Mouse (Mus musculus) activated CD4-positive, CD25-positive, alpha-beta regulatory T cell, adult 4 months (primary cell): Measurements from ENCODE around the gene Gng7. TPM values are rescaled to one million over a fixed set of nuclear protein-coding genes. Genes with fewer than 3 reads are reported as not detected.
"Not testable (repeated sequence)": the region's sequence is repeated elsewhere in the genome, so short reads cannot be mapped to it uniquely, and the experiment has no call there.

Experiments
- ATAC-seq: one replicate; pipeline ENCODE4 v1.8.0; 2017
- polyA plus RNA-seq, 2 experiments: library from polyadenylated mRNA; unstranded; fragments of 100-300 nt; shearing (Covaris generic); gene quantifications; one replicate each; pipeline ENCODE4 v1.2.1; 2017

Gng7 gene
- polyA plus RNA-seq, 2 experiments from 2014 or later = not detected

GRCm38 (mm10) chr10:80994621-80995020 is 20.1 kb downstream of the Gng7 start:
- no peak for ATAC-seq

- no peak for ATAC-seq
These were observed 21.5 kb downstream of the Gng7 start for GRCm38 (mm10) chr10:80993276-80993675.

GRCm38 (mm10) chr10:80991945-80992344 is 22.8 kb downstream of the Gng7 start:
- no peak for ATAC-seq

- ATAC-seq = no peak
These were observed 23.7 kb downstream of the Gng7 start for GRCm38 (mm10) chr10:80991007-80991406.

DNA sequence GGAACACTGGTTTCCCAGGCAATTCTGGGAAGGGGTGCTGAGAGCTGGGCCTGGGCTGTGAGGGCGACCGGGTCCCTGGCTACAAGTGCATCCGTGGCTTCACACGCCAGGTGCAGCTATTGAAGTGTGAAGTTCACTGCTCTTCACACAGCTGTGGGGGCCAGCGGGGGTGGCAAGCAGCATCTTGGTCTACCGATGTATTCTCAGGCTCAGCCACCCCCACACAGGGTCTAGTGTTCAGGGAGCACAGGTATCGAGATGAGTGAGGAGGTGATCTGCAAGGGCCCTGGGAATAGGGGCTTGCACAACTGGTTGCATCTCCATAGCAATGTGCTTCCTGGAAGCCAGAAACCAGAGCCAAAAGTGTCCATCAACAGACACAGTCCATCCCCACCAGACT is 24.3 kb downstream of the Gng7 start:
- no peak for ATAC-seq

GRCm38 (mm10) chr10:80989854-80990253 is 24.9 kb downstream of the Gng7 start:
- ATAC-seq = not testable (repeated sequence)

DNA sequence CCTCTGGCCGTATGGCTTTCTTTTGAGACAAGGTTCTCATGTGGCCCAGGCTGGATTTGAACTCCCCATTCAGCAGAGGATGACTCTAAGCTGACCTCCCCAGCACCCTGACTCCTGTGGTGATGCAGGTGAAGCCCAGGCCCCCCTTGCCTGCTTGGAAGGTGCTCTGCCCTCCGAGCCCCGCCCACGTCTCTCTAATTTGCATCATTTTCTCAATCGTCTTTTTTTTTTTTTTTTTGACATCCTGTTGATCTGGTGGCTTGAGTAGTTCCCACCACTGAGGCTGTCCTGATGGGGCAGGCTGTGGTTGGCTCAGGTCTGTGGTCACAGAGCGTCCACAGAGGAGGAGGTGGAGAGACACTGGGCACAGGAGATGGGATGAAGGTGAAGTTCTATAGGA is 25.3 kb downstream of the Gng7 start:
- ATAC-seq = peak; percentile 35

GRCm38 (mm10) chr10:80987709-80988441 is 26.9 kb downstream of the Gng7 start:
- peak; percentile 39 for ATAC-seq

GRCm38 (mm10) chr10:80986754-80987153 is 28.0 kb downstream of the Gng7 start:
- no peak for ATAC-seq

GRCm38 (mm10) chr10:80985970-80986701 is 28.6 kb downstream of the Gng7 start:
- ATAC-seq = peak; percentile 27

DNA sequence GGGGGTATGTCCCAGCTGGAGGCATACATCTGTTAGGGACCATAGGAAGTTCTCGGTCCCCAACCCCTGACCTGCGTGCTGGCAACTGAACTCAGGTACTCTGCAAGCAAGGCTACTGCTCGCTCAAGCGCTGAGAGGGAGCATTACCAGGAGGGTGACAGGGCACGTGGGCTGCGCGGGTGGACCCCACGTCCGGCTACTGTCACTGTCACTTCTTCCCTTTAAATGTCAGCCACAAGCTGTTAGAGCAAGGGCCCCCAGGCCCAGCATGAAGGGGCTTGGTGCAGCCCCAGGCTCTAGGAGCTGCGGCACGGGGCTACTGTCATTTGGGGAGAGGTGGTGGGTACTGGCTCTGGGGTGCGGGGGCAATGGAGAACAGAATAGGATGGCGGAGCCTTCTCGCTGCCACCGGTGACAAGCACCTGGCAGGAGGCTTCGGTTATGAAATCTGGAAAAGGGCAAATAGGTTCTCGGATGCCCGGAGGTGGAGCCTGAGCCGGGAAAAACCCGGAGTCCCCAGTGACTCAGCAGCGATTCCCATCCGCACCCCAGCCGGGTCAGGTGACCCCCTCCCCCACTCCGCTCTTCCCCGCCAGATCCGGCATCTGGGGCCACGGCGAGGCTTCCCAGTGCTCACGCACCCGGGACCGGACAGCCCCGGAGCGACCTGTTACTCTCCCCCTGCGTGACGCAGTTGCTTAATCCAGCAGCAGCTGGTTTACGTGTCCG is 29.3 kb downstream of the Gng7 start:
- ATAC-seq = peak; percentile 26

- no peak for ATAC-seq
These were observed 30.5 kb downstream of the Gng7 start for GRCm38 (mm10) chr10:80984223-80984622.

DNA sequence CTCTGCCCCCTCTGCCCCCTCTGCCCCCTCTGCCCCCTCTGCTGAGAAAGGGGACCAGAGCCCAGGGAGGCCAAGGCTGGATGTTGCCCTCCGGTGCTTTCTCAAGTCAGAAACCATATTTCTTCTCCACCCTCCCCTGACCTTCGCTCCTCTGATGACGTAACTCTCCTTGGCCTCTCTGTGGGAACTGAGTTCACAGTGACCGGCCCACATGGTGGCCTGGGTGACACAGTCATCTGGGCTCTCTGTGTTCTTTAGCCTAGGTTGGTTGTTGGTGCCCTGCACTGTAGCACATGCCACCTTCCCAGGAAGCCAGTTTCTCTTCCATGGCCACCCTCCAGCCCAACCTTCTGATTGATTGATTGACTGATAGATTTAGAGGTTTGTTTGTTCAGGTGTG is 32.4 kb downstream of the Gng7 start:
- ATAC-seq = no peak

DNA sequence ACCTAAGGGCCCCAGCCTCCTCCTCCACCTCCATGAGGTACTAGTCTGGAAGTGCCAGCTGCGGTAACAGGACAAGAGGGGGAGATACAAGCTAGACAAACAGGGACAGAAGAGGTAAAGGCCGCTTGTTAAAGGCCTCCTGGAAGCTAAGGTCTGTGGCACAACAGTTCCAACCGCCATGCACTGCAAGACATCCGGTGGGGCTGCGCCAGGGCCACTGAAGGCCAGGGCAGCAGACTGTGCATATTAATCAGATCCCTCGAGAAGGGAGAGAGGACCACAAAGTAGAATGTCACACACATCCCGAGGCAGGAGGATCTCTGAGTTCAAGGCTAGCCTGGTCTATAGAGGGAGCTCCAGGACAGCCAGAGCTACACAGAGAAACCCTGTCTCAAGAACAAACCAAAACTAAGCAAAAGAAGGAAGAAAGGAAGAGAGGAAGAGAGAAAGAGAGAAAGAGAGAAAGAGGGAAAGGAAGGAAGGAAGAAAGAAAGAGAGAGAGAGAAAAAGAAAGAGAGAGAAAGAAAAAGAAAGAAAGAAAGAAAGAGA is 33.1 kb downstream of the Gng7 start:
- ATAC-seq = no peak

GRCm38 (mm10) chr10:80975478-80975877 is 39.3 kb downstream of the Gng7 start:
- no peak for ATAC-seq

- ATAC-seq = no peak
These were observed 41.0 kb downstream of the Gng7 start for GRCm38 (mm10) chr10:80973722-80974121.

DNA sequence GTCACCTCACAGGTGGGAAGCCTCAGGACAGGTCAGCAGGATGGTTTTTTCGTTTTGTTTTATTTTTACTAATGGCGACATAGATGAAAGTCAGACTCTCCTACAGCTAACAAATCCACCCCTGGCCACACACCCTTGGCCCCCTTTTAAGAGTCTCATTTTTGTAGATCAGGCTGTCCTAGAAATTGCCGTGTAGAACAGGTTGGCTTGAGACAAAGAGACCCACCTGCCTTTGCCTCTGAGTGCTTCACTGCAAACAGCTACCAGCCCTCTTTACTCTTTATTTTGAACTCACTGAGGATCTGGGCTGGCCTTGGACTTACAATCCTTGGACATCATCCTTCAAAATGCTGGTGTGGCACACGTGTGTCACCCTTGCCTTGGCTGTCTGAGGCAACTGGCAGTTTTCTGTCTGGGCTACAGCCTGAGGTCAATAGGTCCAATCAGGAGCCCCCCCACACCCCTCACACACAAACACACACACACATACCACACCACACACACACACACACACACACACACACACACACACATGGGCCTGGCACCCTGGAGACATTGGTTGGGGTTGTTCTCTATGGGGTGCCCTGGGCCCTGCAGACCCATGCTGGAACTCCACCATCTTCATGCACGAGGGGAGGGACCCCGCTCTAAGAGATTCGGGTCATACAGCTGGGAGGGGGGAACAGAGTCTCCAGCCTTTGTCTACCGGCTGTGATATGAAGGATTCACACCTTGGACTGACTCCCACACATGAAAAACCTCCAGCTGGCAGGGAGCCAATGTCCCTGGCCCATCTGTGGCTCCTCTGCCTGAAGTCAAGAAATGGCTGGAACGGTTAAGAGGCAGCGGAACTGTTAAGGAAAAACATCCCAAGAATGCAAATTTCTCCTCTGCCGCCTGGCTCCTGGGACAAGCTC is 42.4 kb downstream of the Gng7 start:
- no peak for ATAC-seq

DNA sequence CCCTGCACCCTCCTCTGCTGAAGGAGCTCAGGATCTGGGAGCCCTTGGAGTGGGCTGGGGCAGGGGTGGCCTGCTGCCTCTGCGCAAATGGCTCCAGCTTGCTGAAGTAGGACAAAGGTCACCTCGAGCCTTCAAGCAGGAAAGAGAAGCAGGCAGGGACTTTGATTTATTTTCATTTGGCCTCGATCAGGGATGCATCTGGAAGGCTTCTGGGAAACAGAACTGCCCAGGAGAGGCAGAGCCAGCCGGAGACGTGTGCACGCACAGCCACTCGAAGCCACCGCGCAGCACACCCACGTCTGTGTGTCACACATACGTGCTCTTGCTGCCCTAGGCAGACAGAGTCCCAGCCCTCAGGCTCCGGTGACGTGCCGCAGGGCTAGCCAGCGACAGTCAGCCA is 43.2 kb downstream of the Gng7 start:
- no peak for ATAC-seq

DNA sequence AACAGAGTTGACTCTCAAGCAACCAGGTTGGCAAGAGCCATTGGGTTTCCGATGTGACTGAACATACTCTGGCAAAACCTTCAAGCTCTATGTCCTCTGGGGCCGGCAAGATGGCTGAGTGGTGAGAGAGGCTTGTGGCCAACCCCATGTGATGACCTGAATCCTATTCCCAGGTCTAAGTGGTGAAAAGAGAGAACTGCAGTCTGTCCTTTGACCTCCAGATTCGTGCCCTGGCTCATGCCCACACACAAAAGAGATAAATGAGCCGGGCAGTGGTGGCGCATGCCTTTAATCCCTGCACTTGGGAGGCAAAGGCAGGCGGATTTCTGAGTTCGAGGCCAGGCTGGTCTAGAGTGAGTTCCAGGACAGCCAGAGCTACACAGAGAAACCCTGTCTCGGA is 44.6 kb downstream of the Gng7 start:
- ATAC-seq = no peak

DNA sequence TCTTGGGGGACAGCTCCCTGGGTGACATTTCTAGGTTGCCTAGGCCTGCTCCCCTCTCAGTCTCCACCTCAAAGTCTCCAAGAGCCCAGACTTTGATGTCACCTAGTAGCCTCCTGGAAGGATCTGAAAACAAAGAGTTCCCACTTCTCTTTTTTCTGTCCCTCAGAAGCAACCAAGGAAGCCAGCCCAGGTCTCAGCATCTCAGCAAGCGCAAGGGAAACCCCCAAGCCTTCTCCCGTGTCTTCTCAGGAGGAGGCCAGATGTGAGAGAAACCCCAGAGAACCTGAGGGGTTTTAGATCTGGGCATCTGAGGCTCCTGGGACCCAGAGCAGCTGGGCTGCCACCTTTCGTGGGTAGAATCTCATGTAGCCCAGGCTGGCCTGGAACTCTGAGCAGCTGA is 45.4 kb downstream of the Gng7 start:
- ATAC-seq = no peak

GRCm38 (mm10) chr10:80968106-80968505 is 46.6 kb downstream of the Gng7 start:
- ATAC-seq = no peak

DNA sequence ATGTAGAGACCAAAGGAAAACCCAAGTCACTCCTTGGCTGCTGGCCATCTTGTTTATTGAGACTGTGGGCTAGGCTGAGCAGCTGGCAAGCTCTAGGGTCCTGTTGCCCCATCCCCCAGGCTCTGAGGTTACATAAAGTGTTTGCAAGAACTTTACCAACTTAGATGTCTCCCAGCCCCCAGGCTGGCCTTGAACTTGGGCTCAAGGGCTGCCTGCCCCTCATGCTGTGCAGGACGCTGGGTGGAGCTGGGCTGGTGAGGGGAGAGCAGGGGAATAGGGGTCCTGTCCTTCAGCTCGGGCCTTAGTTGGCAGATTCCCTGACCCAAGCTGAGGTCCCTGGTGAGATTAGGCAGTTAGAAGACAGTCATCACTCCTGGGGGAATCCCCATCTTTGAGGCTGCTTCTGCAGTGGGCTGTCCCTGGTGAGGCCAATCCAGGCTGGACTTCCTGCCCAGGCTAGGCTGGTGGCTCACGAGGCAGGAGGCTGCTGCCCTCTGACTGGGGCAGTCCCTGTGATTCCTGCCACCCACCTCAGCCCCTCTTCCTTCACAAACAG is 47.6 kb downstream of the Gng7 start:
- peak; percentile 88 for ATAC-seq
